Mouse (Mus musculus) kidney, adult 18-20 months (tissue): ENCODE measurements at regions not wholly inside any gene's neighbourhood (a gene's known extent, or its start where the extent isn't known, plus 50 kb on each side); places are given as distances from the start of the nearest gene placed in this dataset.

ENCODE experiments used
- DNase-seq: peaks from one replicate; pipeline ENCODE4 v3.0.0; 2021

DNA sequence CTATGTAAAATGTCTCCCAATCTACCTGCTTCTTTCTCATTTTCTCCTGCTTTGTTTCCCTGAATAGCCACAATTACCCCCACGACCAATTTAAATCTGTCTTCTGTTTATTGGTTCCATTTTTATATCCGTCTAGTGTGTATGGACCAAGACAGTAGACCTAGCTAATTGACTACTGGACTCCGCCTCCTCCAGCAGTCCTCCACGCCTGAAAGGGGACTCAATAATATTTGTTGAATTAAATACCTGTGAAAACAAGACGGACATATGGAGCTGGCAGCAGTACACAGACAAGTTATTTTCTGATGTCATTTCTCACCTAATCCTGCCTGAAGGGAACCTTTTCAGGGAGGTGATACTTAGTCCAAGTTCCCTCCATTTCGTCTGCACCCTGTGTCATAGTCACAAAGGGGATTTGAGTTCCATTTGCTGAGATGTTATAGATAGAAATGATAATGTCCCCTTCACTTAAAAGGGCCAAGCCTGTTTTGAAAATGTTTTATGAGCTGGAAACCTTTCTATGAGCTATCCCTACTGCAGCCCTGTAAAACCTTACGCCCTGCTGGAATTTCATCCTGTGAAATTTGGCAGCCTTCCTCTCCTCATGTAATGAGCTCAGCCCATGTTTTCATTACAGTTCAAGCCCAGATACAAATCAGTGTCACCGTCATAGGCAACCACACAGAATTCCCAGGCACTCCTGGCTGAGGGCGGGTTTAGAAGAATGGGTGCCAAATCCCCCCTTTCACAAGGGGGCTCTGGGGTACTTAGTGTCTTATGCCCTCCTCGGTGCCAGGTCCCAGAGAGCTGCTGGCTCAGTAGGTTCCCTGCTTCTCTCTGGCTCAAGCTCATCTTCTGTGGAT is 391.1 kb upstream of the Id4 start:
- no peak for DNase-seq

GRCm38 (mm10) chr13:47872645-47873044 is 388.4 kb upstream of the Id4 start:
- DNase-seq: no peak

GRCm38 (mm10) chr13:47892569-47892968 is 368.5 kb upstream of the Id4 start:
- no peak for DNase-seq

DNA sequence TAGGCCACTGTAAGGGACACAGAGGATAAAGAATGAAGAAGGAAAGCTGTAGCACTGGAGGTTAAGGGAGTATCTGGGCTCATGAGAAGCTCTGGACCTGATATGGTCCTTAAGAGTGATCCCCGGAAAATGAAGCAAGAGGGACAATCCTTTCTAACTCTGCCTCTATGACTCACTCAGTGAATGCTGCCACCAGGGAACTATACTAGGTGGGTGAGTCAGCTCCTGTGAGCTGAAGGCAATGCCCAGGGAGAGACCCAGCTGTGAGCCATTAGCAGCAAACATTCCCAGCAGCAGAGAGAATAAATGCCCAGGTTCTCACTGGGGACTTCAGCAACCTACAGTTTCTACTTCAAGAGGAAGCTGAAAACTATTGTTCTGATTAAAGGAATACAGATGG is 366.7 kb upstream of the Id4 start:
- no peak for DNase-seq

DNA sequence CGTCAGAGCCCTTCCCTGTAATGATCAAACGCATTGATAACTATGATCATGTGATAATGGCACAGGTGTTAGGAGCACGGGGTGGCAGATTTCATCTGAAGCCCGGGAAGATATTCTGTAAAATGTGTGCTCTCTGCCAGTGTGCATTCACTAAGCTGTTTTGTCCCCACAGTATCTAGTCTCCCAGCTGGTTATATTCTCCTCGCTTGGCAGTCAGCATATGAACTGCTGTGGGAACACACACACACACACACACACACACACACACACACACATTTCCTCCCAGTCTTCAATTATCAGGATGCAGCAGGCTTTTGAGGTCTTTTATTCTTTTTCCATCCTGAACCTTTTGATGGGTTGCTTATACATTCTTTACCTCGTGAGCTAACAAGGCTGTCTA is 365.8 kb upstream of the Id4 start:
- no peak for DNase-seq

- DNase-seq: no peak
Measured at GRCm38 (mm10) chr13:47896646-47897045, 364.4 kb upstream of the Id4 start.

- DNase-seq: no peak
Measured at GRCm38 (mm10) chr13:47909851-47910530, 351.0 kb upstream of the Id4 start.

- no peak for DNase-seq
Measured at GRCm38 (mm10) chr13:47910531-47910910, 350.5 kb upstream of the Id4 start.

DNA sequence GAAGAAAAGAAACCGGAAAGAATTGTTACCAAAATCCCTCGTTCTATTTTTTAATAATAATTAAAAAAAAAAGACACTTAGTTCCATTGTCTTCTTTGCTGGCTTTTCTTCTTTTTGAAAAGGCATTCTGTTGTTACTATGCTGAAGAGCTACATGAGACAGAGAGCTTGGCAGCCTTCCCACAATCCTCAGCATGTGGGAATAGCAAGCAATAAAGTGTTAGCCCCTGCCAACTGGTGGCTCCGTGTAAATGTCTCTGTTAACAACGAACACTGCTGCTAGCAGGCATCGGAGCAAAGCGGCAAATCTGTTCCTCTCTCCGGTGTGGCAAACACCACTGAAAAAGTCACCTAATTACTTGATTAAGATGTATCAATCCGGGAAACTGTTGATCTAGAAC is 344.6 kb upstream of the Id4 start:
- no peak for DNase-seq

DNA sequence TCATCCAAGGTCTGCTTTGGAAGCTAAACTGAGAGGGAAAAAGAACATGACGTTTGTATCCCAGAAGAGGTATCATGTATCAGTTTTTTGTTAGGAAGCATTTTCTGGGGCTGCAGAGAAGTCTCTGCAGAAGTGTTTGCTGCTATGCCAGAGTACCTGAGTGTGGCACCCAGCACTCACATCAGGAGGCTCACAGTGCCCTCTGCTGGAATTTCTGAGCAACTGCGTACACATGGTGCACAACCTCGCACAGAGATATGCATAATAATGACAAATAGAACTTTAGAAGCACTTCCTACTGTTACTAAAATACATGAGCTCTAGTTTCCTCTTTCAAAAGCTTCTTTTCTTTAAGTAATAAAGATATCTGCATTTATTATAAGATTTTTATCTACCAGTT is 343.7 kb upstream of the Id4 start:
- DNase-seq: no peak

DNA sequence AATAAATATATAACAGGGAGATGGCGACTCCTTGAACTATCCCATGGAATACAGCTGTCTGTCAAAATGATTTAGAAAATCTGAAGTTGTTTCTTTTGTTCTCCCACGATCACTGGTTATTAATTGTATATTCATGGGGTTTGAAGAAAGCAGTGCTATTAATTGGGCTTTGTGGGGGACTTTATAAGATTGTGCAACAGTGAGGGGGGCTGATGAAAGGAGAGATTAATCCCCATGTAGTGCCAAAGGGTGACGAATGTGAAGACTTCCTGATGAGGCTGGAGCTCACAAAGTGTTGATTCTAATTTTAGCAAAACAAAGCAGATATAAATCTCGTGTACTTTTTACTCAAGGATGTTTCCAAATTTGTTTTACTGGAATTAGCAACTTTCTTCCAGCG is 340.0 kb upstream of the Id4 start:
- no peak for DNase-seq

GRCm38 (mm10) chr13:47940696-47941095 is 320.3 kb upstream of the Id4 start:
- no peak for DNase-seq

DNA sequence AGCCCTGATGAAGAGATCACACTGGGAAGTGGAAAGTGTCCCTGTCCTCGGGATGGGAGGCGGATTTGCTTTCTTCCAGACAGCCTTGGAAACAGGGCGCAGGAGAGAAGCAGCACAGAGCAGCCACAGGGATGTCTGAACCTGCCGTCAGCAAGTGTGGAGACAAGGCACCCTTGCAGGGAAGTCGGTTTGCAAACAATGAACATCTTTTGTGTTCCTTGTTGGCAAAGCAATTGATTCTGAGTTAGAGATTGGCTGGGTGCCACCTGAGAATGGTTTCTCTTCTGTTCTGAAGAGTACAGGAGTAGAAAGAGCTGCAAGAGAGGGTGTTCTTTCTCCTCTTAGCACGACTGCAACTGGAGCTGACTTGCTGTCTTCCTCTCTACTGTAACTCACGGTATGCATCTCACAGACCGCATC is 318.6 kb upstream of the Id4 start:
- no peak for DNase-seq

DNA sequence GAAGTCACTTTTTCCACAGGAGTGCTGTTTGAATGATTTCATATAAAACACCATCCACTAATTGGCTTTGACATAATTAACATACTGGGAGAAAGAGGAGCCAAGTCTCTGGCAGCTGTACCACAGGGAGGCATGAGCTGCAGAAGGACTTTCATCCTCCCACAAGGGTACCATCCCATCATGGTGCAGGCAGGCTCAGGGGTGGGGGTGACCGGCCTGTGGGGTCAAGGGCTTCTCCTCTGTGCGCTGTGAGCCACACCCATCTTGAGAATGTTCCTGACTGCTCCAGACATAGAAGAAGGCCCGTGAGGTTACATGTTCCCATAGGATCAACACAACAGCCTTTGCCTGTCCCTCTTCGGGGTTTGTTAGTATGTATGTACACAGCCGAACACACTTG is 317.4 kb upstream of the Id4 start:
- no peak for DNase-seq

DNA sequence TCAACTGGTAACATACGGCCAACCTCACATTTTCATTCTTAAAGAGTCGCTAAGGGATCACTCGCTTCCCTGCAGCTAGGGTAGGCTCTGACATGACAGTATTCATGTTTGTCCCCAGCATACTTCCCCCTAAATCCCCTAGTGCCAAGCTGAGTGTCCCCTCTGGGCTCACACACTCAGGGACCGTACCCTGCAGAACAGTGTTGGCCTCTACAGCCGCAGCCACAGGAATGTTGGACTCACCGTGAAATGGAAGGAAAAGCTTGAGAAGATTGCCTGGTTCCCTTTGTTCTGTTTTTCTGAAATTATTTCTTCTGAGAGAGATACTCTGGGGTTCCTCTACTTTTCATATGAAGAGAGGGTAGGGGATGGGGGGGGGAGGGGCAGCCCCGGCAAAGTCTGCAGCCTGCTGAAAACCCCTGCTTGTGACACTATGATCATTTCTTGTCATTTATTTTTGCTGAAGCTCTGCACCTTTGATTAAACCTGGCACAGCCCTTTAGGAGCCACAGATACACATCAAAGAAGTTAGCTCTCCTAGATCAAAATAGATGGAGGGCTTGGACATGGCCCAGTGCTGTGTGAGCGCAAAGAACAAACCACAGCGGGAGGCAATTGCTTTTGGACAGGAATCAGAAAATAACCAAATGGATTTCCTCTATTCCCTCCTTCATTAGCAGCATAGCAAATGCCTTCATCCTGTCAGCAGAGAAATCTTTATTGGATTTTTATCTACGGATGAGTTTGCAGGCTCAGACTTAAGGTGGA is 312.7 kb upstream of the Id4 start:
- no peak for DNase-seq

DNA sequence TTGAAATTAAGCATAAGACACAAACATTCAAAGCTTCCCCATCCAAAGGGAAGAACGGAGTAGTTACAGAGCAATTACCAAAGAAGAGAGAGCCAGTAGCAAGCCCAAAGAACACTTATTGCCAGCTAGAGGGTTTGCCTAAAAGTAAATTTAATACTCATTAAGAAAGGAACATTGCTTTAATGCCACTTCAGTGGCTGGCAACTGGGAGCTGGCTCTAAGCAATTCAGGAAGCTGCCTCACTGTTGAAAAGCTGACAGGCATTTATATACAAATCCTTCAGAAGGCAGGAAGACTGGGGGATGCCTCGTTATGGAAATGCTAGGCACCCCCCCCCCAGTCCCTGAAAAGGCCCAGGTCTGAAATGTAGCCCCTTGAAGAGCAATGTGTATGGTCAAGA is 310.6 kb upstream of the Id4 start:
- DNase-seq: no peak

- DNase-seq: no peak
Measured at GRCm38 (mm10) chr13:47951043-47951442, 310.0 kb upstream of the Id4 start.

DNA sequence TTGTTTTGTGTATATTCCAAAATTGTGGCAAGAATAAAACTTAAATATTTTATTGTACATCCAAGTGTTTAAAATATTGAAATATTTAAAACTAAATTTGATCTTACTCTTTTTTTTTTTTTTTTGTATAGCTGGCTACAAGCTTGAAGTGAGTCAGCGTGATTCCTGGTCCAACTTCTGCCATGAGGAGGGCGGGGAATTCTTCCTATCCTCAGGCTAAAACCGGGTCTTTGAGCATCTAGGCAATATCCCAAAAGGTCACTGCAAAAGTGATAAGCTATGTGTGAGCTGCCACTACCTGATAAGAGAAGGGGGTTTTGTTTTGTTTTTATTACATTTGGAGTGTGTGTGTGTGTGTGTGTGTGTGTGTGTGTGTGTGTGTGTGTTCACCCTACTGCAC is 308.1 kb upstream of the Id4 start:
- DNase-seq: no peak

- no peak for DNase-seq
Measured at GRCm38 (mm10) chr13:47953776-47954175, 307.3 kb upstream of the Id4 start.

GRCm38 (mm10) chr13:47955504-47955903 is 305.5 kb upstream of the Id4 start:
- DNase-seq: no peak

GRCm38 (mm10) chr13:47957662-47958061 is 303.4 kb upstream of the Id4 start:
- DNase-seq: no peak

- DNase-seq: no peak
Measured at GRCm38 (mm10) chr13:47974216-47974615, 286.8 kb upstream of the Id4 start.

DNA sequence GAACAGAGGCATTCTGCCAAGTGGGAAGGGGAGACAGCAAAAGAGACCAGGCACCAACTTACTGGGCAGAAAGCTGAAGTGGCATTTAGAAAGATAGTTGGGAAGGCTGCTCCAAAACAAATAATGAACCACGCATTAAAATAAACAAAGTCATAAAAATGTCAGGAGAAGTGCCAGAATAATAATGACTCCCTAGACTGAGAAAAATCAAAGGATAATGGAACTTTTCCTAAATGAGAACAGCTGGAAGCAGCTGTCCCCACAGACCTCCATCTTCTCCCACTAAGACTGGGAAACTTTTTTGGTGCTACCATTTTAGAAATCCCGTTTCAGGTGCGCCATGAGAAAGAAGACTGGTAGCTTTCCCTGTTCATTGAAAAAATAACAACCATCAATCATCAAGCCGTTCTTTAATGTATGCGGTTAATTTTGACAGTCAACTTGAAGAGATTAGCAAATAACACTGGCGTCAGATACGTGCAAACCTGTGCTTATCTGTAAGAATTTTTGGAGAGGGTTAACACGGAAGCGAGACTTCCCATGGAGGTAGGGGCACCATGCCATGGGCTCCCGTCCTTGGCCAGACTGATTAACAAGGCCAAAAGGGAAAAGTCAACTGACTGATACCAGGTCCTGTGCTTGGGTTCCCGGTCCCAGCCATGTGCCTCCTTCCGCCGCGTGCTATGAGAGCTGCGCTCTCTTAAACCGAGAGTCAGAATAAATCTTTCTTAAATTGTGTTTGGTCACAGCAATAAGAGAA is 286.1 kb upstream of the Id4 start:
- DNase-seq: no peak
